1 mouse cellular context compared by ENCODE assay signal in the genomic region with DNA sequence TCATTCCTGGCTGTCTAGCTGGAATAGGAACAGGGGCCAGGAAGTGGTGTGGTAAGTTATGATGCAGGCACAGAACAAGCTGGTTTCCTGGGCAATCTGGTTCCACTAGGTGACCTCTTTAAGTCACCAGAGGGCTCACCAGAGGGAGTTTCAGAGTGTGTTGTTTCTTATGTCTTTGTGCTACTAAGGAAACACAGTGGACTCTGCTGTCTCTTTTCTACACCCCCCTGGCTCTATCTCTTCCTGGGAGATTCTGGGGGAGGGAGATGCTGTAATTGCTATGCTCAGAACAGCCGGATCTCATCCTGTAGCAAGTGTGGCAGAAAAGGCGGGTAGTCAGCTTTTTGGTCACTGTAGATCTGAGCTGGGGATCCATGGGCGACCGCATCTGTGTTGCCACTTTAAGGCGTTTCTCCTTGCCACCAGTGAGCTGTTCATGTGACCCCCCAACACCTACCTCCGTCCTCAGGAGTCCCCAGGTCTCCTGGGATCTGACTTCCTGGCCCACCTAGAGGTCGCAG.
TF ChIP-seq lines count a peak whose summit lies in the region.

No protein-coding gene starts in this region.

TF ChIP-seq in CH12.LX, 34 proteins besides CTCF, POLR2A, EP300 and RAD21:
- no peak for TF ChIP-seq ZNF384 (IDR thresholded peaks at IDR 0.05; ENCODE audit: low read depth, low read length)
- no peak for TF ChIP-seq PAX5 (IDR thresholded peaks at IDR 0.05; ENCODE audit: low read length)
- no peak for TF ChIP-seq IRF4 (IDR thresholded peaks at IDR 0.05; ENCODE audit: low read depth, low read length)
- no peak for TF ChIP-seq MAX (IDR thresholded peaks at IDR 0.05; ENCODE audit: low read length)
- TF ChIP-seq GABPA (IDR thresholded peaks at IDR 0.05; ENCODE audit: insufficient replicate concordance, low read depth, low read length): no peak
